Comparison of ENCODE assay signal across 27 mouse cellular contexts in genomic region chr14:28561861-28562260, GRCm38 (mm10). TPM values are rescaled to one million over a fixed set of nuclear protein-coding genes. Genes with fewer than 3 reads are reported as not detected.
DNase-seq lines count a peak whose midpoint lies in the region; ATAC-seq and TF ChIP-seq lines count a peak whose summit lies in the region.
"Had no signal": no experiment of that assay in that cellular context is flagged by ENCODE, and none has a peak within 500 bp of the region (broad histone marks: within the 10 kb centered on the region; RNA-seq: fewer than 3 reads in every experiment).

No protein-coding gene starts in this region.

- TF ChIP-seq POLR2A in lung, adult 2 months (IDR thresholded peaks at IDR 0.05; ENCODE audit: borderline replicate concordance, extremely low read depth, low read depth, low read length) = no peak

- H3K27me3 ChIP-seq in embryonic facial prominence, embryonic 14.5 days (replicated peaks; ENCODE audit: control insufficient read depth, insufficient read depth, low read length) = no peaks in the 10 kb centered on the region
- H3K27me3 ChIP-seq: embryonic facial prominence, embryonic 12.5 days; forebrain, embryonic 13.5 days; heart, embryonic 13.5 days; Patski had no signal

- WGBS in embryonic facial prominence, embryonic 14.5 days = 46% methylated on average over 6 of the region's 6 CpGs
- WGBS in lung, adult 2 months = 54% methylated on average over 6 of the region's 6 CpGs

- no peak overlapping the region for H3K4me3 ChIP-seq in embryonic facial prominence, embryonic 14.5 days (ENCODE audit: low read depth, low read length)
- H3K4me3 ChIP-seq in lung, adult 2 months (replicated peaks; ENCODE audit: extremely low read depth, low read depth, low read length) = no peak overlapping the region
- H3K4me3 ChIP-seq: embryonic facial prominence, embryonic 12.5 days; erythroblast, embryonic 14.5 days; forebrain, embryonic 13.5 days; heart, adult 2 months; heart, embryonic 10.5 days; heart, embryonic 13.5 days had no signal

- H3K36me3 ChIP-seq in embryonic facial prominence, embryonic 14.5 days (ENCODE audit: control insufficient read depth, insufficient read depth, low read length) = no peaks in the 10 kb centered on the region
- H3K36me3 ChIP-seq: embryonic facial prominence, embryonic 12.5 days; heart, embryonic 10.5 days; heart, embryonic 13.5 days had no signal

- no peak for TF ChIP-seq CTCF in lung, adult 2 months (IDR thresholded peaks at IDR 0.05; ENCODE audit: insufficient read depth, low read length)

- no peak for ATAC-seq in embryonic facial prominence, embryonic 14.5 days (ENCODE audit: low read depth)
- ATAC-seq: forebrain, embryonic 13.5 days; forebrain, embryonic 16.5 days; hindbrain, postnatal 0 days; inflammation-experienced regulatory T-cells, adult 6 months; intestine, embryonic 16.5 days; Patski had no signal

- peak; percentile 24 to 32 for DNase-seq in cerebellum, postnatal 25 days
- DNase-seq in cerebellum, adult 9-11 months = no peak
- peak; percentile 9 for DNase-seq in kidney, adult 11 months
- no peak for DNase-seq in kidney, postnatal 36 days
- DNase-seq in embryonic facial prominence, embryonic 14.5 days (ENCODE audit: low spot score) = peak; percentile 17
- DNase-seq in lung, adult 2 months = no peak
- DNase-seq: adrenal gland, postnatal 10 days; adrenal gland, postnatal 36 days; cerebellum, adult 11-12 months; cerebellum, adult 9-10 months; embryo, embryonic 11 days; gastrocnemius, postnatal 10 days; gastrocnemius, postnatal 36 days; heart, adult 2 months; heart, postnatal 14 days; heart, postnatal 4 days had no signal

- H3K27ac ChIP-seq in embryonic facial prominence, embryonic 14.5 days (replicated peaks; ENCODE audit: low read depth, low read length) = no peak overlapping the region
- H3K27ac ChIP-seq: embryonic facial prominence, embryonic 12.5 days; forebrain, embryonic 13.5 days; heart, adult 2 months; heart, embryonic 10.5 days; heart, embryonic 13.5 days; hindbrain, embryonic 14.5 days; hindbrain, postnatal 0 days had no signal

- no peaks in the 10 kb centered on the region for H3K9me3 ChIP-seq in embryonic facial prominence, embryonic 14.5 days (ENCODE audit: control insufficient read depth, low read length)
- H3K9me3 ChIP-seq: embryonic facial prominence, embryonic 12.5 days; heart, embryonic 10.5 days had no signal

- no peak overlapping the region for H3K4me2 ChIP-seq in embryonic facial prominence, embryonic 14.5 days (ENCODE audit: low read depth, low read length)
- H3K4me2 ChIP-seq: embryonic facial prominence, embryonic 12.5 days; forebrain, embryonic 13.5 days; heart, embryonic 13.5 days; hindbrain, embryonic 14.5 days had no signal

- no peaks in the 10 kb centered on the region for H3K4me1 ChIP-seq in embryonic facial prominence, embryonic 14.5 days (ENCODE audit: control insufficient read depth, insufficient read depth, low read length)
- no peaks in the 10 kb centered on the region for H3K4me1 ChIP-seq in lung, adult 2 months (ENCODE audit: control insufficient read depth, insufficient read depth, low read length)
- H3K4me1 ChIP-seq: embryonic facial prominence, embryonic 12.5 days; forebrain, embryonic 13.5 days; heart, embryonic 10.5 days; heart, embryonic 13.5 days had no signal

- H3K9ac ChIP-seq in embryonic facial prominence, embryonic 14.5 days (ENCODE audit: low read depth, low read length) = no peak overlapping the region
- H3K9ac ChIP-seq: embryonic facial prominence, embryonic 12.5 days; forebrain, embryonic 13.5 days; heart, embryonic 13.5 days; hindbrain, embryonic 14.5 days had no signal

RNA-seq across cellular contexts. Expression of gene Wnt5a, which starts 57.3 kb away (rescaled TPM):
- 58.6 and 68.9 TPM in 2 replicates for polyA plus RNA-seq in embryonic facial prominence, embryonic 14.5 days (2014; fragmentation: Nextera tagmentation; extraction: Ambion mirVana)
- 5.7 and 6.9 TPM in 2 replicates for polyA plus RNA-seq in lung, adult 2 months (2012; rRNA removed)
- polyA plus RNA-seq: erythroblast, embryonic 14.5 days; inflammation-experienced regulatory T-cells, adult 6 months had no signal

Comparison
In these comparisons a context has a peak if more than half of its experiments do, and no peak if none do; other contexts are left out.
1. DNase-seq: peak in cerebellum, postnatal 25 days (2 of 2), kidney, adult 11 months (single experiment) and embryonic facial prominence, embryonic 14.5 days (single experiment); none in cerebellum, adult 9-11 months (single experiment), kidney, postnatal 36 days (0 of 2) and lung, adult 2 months (single experiment).